Mouse (Mus musculus) hindbrain, postnatal 0 days (tissue): Measurements from ENCODE around the gene Capg. TPM values are rescaled to one million over a fixed set of nuclear protein-coding genes. Genes with fewer than 3 reads are reported as not detected.

Experiments used
- ATAC-seq: fragments of 200-750 bp; cut with Nextera tagmentation; 2 replicates; pipeline ENCODE4 v1.8.0; 2017; ENCODE audit warnings: mild to moderate bottlenecking, moderate TSS enrichment, moderate library complexity
- DNase-seq: peaks from one replicate; pipeline ENCODE4 v3.0.0-alpha.2; 2015; ENCODE audit warnings: low spot score
- H3K27ac ChIP-seq: fragments of 300-500 bp; sonication (generic); 2 replicates; pipeline ENCODE4 v1.5.1; 2014; ENCODE audit warnings: mild to moderate bottlenecking
- H3K27me3 ChIP-seq: fragments of 300-500 bp; sonication (generic); 2 replicates; pipeline ENCODE4 v1.6.1; 2014; ENCODE audit warnings: low read length, mixed read lengths; ENCODE audit not compliant: insufficient read depth
- H3K36me3 ChIP-seq: fragments of 300-500 bp; sonication (generic); 2 replicates; pipeline ENCODE4 v1.6.1; 2014; ENCODE audit warnings: low read length, mixed read lengths; ENCODE audit not compliant: insufficient read depth
- H3K4me1 ChIP-seq: fragments of 300-500 bp; sonication (generic); 2 replicates; pipeline ENCODE4 v1.6.1; 2014; ENCODE audit warnings: antibody characterized with exemption, low read length, mixed read lengths; ENCODE audit not compliant: insufficient read depth
- H3K4me2 ChIP-seq: fragments of 300-500 bp; sonication (generic); 2 replicates; pipeline ENCODE4 v1.6.1; 2014; ENCODE audit warnings: low read depth, mild to moderate bottlenecking, low read length, moderate library complexity, mixed read lengths
- H3K4me3 ChIP-seq: fragments of 300-500 bp; sonication (generic); 2 replicates; pipeline ENCODE4 v1.5.1; 2014; ENCODE audit warnings: low read length
- H3K9ac ChIP-seq: fragments of 300-500 bp; sonication (generic); replicated peaks from 2 replicates; pipeline ENCODE4 v1.6.1; 2014; ENCODE audit warnings: mild to moderate bottlenecking, low read length, moderate library complexity, mixed read lengths
- H3K9me3 ChIP-seq: fragments of 300-500 bp; sonication (generic); 2 replicates; pipeline ENCODE4 v1.6.1; 2016; ENCODE audit warnings: low read length, mixed read lengths
- CTCF ChIP-seq: IDR thresholded peaks from 2 replicates; pipeline ENCODE4 v1.5.1; 2016; ENCODE audit warnings: antibody characterized with exemption, control low read depth, low read depth
- WGBS: fragments of 180-500 bp; shearing (Covaris S2); extraction: QIAGEN DNeasy Blood & Tissue Kit; methylation state at CpG from one replicate; pipeline ENCODE4 v1.1.7; 2014; 5-methylcytosine and 5-hydroxymethylcytosine counted together
- polyA plus RNA-seq: library from polyadenylated mRNA; unstranded; fragments of >200 nt; fragmentation: Nextera tagmentation; extraction: Ambion mirVana; gene quantifications from 2 replicates; pipeline ENCODE4 v1.2.1, GENCODE M21; 2015
- total RNA-seq: library from RNA; depleted of rRNA; stranded (reverse); fragments of >200 nt; gene quantifications from 2 replicates; pipeline ENCODE4 v1.2.3, GENCODE M21; 2014; rRNA removed

Capg gene
- total and polyA plus RNA-seq, 2 experiments from 2014 or later: 5.8 to 10.0 TPM

DNA sequence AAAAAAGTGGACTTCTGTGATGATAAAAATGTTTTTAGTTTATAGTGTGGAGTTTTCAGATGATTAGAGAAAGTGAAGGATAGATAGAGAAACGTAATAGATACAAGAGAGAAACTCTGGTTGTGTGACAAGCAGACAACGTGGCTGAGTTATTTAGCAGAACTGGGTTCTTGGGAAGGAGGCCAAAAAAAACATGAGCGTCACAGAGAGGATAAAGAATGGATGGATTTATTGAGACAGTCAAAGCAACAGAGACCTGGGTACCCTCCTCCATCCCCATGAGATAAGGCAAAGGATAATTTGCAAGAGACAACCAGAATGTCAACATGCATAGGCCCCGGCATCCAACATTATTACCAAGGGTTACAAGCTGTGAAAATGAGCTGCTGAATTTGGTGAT is 66.1 kb downstream of the Capg start:
- no peak for TF ChIP-seq CTCF
- Histone ChIP-seq H3K4me3 (no peak overlapping the region), H3K36me3 (peaks cover 51% of the 10 kb centered on the region), H3K4me1 (peaks cover 9% of the 10 kb centered on the region), H3K4me2 (no peak overlapping the region), H3K27me3 (no peaks in the 10 kb centered on the region), H3K9me3 (no peaks in the 10 kb centered on the region), H3K27ac (no peak overlapping the region), H3K9ac (no peak overlapping the region)
- ATAC-seq: no peak
- WGBS: 76% methylated on average over 4 of the region's 4 CpGs
- no peak for DNase-seq

Other genes with a start within 250 kb of the Capg start
- 1.4 TPM in 1 of 2 replicates, not detected in the other for gene Sftpb, start 239.8 kb upstream of the Capg start, total RNA-seq
- 0.18 and 0.29 TPM in 2 replicates for gene Sftpb, start 239.8 kb upstream of the Capg start, polyA plus RNA-seq
- gene Usp39, start 199.2 kb upstream of the Capg start, total RNA-seq: 59.3 and 64.6 TPM in 2 replicates
- 33.1 and 34.1 TPM in 2 replicates for gene Usp39, start 199.2 kb upstream of the Capg start, polyA plus RNA-seq
- 8.7 and 12.3 TPM in 2 replicates for gene 0610030E20Rik, start 197.1 kb upstream of the Capg start, total RNA-seq
- gene 0610030E20Rik, start 197.1 kb upstream of the Capg start, polyA plus RNA-seq: 15.2 and 15.9 TPM in 2 replicates
- gene Tmem150a, start 188.9 kb upstream of the Capg start, total RNA-seq: 23.6 and 35.3 TPM in 2 replicates
- 12.2 and 15.3 TPM in 2 replicates for gene Tmem150a, start 188.9 kb upstream of the Capg start, polyA plus RNA-seq
- 70.6 and 72.7 TPM in 2 replicates for gene Rnf181, start 177.4 kb upstream of the Capg start, total RNA-seq
- gene Rnf181, start 177.4 kb upstream of the Capg start, polyA plus RNA-seq: 128 and 134 TPM in 2 replicates
- gene Vamp5, start 163.9 kb upstream of the Capg start, total RNA-seq: 4.6 and 20.0 TPM in 2 replicates
- gene Vamp5, start 163.9 kb upstream of the Capg start, polyA plus RNA-seq: 11.9 and 12.9 TPM in 2 replicates
- 7.2 and 17.4 TPM in 2 replicates for gene Vamp8, start 153.7 kb upstream of the Capg start, total RNA-seq
- gene Vamp8, start 153.7 kb upstream of the Capg start, polyA plus RNA-seq: 34.3 and 39.6 TPM in 2 replicates
- 14.8 and 23.6 TPM in 2 replicates for gene Ggcx, start 130.1 kb upstream of the Capg start, total RNA-seq
- 10.6 and 14.6 TPM in 2 replicates for gene Ggcx, start 130.1 kb upstream of the Capg start, polyA plus RNA-seq
- gene Mat2a, start 104.8 kb upstream of the Capg start, total RNA-seq: 70.5 and 105 TPM in 2 replicates
- 254 and 279 TPM in 2 replicates for gene Mat2a, start 104.8 kb upstream of the Capg start, polyA plus RNA-seq
- gene Sh2d6, start 22.7 kb upstream of the Capg start, total RNA-seq: not detected in 2 replicates
- 0.26 and 0.40 TPM in 2 replicates for gene Sh2d6, start 22.7 kb upstream of the Capg start, polyA plus RNA-seq
- gene Elmod3, start 54.0 kb downstream of the Capg start, total RNA-seq: 23.8 and 26.1 TPM in 2 replicates
- 16.2 and 18.4 TPM in 2 replicates for gene Elmod3, start 54.0 kb downstream of the Capg start, polyA plus RNA-seq
- 4.9 and 12.6 TPM in 2 replicates for gene Retsat, start 54.1 kb downstream of the Capg start, total RNA-seq
- 10.0 and 11.6 TPM in 2 replicates for gene Retsat, start 54.1 kb downstream of the Capg start, polyA plus RNA-seq
- gene Tgoln1, start 72.6 kb downstream of the Capg start, total RNA-seq: 28.5 and 29.8 TPM in 2 replicates
- gene Tgoln1, start 72.6 kb downstream of the Capg start, polyA plus RNA-seq: 36.3 and 36.4 TPM in 2 replicates
- gene Tcf7l1, start 244.9 kb downstream of the Capg start, total RNA-seq: 2.4 and 4.0 TPM in 2 replicates
- 8.2 and 9.1 TPM in 2 replicates for gene Tcf7l1, start 244.9 kb downstream of the Capg start, polyA plus RNA-seq